Mouse (Mus musculus): ENCODE measurements at regions not wholly inside any gene's neighbourhood (a gene's known extent, or its start where the extent isn't known, plus 50 kb on each side); places are given as distances from the start of the nearest gene placed in this dataset.

DNA sequence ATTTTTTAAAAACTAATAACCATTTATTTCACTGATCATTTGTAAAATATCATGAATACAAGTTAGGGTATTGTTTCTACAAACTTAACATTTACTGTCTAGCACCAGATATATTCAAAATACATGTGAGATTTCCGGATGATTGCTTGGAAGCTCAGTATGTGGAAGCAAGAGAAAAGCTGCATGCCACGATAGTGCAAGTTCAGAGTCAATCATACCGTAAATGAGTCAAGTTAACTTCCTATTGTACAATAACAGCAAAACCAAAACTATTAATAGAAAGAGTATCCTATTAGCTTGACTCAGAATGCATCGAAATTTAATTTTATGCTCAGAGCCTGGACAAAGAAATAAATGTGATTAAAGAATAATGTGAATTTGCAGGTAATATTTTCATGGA, 1284.6 kb upstream of the Cited2 start:
- no peak for DNase-seq

DNA sequence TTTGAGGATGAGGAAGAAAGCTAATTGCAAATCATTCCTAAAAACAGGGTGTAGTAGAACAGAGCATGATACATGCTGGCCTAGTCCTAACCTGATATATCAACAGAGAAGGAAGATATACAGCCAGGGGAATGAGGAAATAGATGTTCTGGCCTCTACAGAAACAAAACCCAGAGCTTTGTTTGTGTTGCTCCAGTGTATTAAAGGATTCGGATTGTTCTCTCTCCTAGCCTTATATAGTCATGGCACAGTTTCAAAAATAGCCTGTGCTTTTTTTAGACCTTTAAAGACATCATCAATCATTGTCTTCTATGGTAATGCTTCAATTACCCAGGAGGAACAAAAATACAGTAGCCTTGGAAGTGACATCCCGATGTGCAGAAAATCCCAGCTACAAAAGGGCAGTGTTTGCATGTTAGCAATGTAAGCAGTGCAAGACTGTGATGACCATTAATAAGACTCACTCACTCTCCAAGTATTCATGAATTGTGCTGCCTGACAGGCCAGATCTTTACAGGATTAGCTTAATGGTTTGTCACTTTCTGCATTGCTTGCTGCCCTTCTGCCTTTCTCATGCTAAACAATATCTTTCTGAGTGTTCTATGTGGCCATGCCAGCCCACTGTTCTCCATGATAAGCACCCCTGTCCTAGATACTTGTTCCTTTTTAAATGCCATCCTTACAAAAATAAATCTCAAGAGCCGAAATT, 1281.9 kb upstream of the Cited2 start:
- DNase-seq: no peak

DNA sequence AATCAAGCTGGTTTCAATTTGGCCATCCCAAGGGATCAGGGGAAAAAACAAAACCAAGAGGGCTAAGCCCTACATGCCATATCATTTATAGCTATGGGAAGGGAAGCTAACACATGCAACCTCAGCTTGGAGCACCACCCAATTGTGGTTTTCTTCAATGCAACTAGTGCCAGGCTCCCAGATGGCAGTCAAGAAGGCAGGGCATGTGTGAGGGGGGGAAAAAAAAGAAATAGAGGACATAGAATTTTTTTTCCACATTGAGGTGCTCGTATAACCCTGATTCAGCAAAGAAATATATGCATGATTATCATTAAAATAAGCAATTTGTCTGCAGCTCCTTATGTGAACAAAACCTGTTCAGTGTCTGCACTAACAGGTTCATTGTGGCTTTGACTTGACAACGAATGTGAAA, 1281.4 kb upstream of the Cited2 start:
- no peak for DNase-seq

DNA sequence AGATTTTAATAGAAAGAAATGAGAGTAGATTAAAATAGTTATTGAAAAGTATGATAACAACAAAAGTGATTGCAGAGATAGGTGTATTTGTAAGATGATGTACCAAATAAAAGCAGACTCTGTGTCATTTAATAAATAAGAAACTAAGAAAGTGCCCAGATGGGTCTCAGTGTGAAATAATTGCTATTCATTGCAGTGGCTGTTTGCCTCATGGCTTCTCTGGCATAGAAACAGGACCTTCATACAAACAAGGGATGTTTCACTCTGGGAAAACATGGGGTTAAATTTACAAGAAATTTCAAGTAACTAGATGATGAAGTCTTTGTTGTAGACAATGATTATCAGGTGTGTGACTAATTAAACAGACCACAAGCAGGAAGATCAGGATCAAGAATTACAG, 1279.1 kb upstream of the Cited2 start:
- DNase-seq: no peak

DNA sequence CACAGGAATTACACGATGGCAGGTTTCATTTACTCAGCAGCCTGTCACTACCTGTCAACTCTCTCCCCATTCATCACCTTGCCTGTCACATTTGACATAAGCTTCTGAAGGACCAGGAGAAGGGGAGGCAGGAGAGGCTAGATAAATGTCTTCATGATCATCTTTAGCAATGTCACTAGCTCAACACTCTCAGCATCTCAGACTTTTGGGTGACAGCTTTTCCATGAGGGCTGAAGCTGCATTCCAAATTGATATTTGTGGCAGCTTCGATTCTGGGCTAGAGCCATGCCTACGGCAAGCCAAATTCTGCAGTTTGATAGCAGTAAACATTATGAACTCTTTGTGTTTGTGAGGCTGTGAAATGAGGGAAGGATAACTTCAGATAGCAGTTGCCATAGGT, 1255.1 kb upstream of the Cited2 start:
- no peak for DNase-seq

DNA sequence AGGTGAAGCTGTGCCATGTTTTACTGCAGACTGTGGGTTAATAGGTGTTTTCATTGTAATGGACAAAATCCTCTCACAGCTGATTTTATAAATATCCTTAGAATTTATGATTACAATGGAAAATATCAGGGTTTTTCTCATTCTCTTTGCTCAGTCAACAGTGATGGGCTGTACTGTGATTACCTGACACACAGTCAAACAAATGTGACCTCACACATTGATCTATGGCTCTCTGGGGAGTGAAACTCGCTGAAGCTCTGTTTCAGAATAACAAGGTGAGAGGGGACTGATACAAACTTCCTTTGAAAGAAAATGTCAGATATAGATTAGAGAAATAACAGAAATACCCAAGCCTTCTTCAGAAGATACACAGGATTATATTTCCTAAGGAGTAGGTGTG, 1253.3 kb upstream of the Cited2 start:
- no peak for DNase-seq

DNA sequence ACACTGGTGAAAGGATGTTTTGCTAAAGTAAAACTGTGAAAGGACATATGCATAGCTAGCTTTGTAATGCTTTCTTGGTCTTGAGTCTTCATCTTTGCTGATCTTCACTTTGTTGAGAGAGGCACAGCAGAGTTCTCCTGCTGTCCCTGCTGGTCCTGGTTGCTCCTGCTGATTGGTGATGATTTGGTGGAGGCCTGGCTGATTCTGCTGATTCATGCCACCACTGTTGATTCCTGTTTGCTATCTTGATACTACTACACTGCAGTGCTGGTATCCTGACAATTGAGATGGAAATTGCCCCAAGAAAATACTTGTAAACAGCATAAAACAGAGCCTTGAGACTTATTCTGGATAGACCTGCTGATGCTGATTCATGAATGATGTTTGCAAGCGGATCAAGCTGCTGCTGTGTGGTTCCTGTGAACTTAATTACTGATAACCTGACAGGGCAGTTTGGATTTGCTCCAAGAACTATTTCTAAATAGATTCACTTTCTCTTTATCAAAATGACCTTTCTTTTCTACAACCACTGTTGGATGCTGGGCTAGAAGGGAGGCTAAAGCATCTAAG, 1249.0 kb upstream of the Cited2 start:
- DNase-seq: no peak

DNA sequence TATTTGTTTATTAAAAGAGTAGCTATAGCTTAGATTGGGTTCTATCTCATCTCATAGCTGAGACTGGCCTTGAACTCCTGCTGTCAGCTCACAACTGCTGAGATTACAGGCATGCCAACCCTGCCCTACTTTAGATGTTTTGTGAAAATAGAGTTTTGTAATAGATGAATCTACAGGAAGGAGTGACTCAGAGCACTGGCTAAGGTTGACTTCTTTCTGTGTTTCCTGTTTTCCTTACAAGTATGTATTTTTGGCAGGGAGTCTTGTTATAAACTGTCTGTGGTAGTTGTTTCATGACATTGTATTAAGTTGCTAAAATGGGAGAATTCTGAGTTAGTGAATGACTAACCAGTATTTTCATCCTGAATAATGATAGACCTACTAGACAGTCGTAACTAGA, 1224.4 kb upstream of the Cited2 start:
- peak; percentile 8 for DNase-seq

DNA sequence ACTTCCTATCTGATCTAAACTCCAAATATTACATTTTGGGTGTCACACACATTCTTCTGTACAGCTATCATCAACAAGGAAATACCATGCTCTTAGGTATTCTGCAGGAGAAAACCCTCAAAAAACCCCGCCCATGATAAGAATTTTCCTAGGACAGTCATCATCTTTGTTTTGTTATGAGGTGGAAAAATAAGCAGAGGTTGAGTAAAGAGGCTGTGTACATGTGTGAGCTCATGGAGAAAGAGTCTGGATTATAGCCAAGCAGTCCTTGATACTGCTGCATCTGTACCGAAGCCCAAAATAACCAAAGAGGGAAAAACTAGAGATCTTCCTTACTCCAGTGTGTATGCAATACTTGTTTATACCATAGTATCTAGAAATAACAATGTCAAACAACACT, 1215.3 kb upstream of the Cited2 start:
- DNase-seq: no peak

DNA sequence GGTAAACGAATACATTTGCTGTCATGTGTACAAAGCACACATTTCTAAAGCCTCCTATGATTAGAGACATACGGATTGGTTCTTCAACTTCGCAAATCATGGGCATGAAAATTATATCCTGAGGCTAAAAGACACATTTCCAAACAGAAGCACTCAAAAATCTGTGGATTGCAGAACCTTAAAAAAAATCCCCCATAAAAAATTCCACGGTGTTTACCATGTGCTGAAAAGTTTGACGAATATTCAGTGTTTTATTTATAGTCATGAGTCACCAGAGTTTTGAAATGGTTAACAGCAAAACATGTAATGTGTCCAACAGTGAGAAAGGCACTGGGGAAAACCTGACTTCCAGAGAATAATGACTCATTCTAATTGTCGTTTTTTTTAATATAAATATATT, 1214.9 kb upstream of the Cited2 start:
- DNase-seq: no peak

DNA sequence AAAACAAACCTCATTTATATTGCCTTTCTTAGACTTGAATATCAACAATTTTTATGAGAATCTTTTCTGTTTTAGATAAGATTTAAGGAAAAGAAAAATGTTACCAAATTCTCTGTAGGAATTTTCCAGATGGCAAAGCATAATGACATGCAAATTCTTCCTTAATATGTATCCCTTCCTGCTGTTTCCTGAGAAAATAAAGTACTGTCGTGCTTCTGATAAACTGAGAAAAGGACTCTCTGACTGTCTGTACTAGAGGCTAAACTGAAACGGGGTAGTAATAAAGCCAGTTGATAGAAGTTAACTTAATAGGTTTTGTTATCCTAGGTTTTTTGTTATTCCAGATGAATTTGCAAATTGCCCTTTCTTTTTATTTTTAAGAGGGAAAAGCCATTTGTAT, 1208.4 kb upstream of the Cited2 start:
- DNase-seq: no peak

DNA sequence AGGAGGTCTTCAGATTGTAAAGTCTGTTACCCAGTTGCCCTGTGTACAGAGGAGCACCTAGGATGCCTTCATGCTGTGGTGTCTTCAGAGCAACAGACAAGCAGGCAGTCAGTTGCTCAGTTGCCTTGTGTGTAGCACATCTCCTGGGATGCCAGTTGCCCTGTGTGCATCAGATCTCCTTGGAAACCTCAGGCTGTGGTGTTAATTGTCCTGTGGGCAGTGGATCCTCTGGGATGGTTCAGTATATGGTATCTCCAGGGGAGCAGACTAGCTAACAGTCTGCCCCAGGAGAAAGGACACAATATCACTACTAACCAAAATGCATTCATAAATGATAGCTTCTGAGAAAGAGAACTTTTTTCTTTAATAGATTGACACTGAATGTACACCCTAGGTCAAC, 1201.1 kb upstream of the Cited2 start:
- DNase-seq: no peak

DNA sequence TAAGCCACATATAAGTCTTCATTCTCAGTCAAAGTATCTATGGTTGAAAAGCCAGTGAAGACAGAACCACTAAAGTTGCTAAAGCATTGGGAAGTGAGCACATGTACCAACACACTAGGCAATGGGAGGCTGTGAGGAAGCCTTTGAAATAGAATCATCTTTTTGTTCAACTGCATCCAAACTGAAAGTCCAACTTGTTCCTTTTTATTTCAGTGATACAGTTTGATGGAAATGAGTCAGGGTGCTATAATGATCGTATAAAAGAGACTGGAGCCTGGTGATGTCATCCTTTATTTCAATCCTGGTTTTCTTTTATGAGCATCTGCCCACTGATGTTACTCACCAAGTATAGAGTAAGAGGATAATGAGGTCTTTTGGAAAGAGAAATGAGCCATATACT, 1198.9 kb upstream of the Cited2 start:
- no peak for DNase-seq

DNA sequence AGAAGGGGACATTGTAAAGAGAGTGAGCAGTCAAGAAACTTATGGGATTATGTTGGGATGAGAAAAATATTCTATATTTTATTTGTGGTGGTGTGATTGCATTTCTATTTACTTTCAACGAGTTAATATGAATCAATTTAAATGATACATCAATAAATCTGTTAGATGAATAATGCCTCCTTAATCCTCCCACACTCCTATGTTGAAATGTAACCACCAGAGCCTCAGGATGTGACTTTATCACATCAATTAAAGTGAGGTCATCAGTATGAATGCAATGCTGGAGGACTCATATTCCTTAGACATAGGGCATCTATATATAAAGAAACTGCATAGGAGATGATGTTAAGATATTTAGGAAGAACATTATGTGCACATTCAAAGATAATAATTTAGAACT, 1195.3 kb upstream of the Cited2 start:
- DNase-seq: no peak

DNA sequence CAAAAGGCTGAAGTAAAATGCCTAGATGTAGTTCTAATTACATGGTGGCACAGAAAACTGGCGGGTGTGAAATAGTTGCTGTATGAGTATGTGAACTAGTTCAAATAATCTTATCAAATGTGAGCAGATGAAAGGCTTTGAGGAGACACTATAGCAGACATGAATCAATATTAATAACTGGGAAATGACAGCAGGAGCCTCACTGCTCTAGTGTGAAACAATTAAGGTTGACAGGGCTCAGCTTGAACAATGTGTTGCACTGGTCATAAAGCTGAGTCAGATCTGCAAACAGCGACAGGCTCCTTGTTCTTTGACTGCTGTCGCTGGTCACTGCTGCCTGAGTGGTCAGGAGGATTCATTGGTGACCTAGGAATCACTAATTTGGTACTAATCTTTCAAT, 1185.4 kb upstream of the Cited2 start:
- no peak for DNase-seq

DNA sequence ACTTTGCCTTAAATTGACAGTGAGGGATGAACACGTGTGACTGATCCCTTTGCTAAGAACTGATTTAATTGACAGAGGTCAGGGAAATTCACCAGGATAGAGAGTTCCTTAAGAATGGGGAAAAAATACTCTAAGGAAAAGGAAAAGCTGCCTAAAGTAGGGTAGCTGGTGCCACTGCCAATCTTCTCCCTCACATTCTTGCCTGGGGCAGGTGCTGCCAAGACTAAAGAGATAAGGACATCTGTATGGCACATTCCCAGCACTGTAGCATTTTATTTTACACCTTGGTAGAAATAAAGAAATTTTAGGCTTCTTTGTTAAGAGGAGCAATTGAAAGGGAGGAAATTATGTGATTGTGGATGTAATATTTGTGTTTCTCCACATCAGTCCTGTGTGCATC, 1184.6 kb upstream of the Cited2 start:
- no peak for DNase-seq

DNA sequence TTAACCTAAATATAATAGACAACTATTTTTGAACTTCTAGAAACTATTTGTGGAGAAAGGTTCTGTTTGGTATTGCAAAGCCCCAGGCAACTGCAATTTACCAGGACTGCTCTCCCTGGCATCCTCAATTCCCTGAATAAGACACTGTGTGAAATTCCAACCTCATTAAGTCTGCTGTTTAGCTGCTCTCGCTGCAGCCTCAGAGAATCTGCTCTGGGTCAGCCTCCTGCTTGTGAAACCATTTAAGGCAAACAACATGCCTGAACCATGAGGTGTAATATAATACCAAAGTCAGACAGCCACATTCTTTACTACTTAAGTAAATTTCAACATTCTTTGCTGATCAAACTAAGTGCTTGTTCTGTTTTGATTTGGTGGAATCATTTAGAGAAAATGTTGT, 1177.6 kb upstream of the Cited2 start:
- no peak for DNase-seq

DNA sequence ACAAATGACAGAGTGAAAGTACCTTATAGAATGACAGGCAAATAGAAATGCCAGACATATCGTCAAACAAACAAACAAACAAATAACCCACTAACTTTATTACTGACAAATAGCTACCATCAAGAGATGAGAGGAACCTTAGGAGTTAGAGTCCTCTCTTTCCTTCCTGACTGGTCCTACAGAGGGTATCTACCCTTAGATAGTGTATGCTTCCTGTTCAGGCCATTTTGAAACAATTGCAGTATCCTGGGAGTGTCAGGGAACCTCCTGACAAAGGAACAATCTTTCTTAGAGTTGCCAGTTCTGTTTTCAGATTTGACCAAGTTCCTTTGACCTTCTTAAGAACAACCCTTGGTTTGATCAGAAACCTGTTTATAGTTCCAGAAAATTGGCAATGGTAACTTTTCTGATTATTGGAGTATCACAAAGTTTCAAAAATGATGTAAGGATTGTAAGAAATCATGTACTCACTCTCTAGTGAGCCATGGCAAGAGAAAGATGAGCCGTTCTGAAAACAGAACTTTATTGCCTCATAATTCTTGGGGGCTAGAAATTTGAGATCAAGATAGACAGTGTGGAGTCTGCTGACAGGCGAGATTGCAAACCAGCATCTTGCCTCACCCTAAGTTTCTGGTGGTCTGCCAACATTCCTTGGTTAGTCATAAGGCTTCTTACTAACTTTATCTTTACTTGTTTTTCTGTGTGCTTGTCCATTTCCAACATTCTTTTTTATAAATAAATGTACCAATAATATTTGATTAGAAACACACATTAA, 1170.0 kb upstream of the Cited2 start:
- peak; percentile 53 for DNase-seq

DNA sequence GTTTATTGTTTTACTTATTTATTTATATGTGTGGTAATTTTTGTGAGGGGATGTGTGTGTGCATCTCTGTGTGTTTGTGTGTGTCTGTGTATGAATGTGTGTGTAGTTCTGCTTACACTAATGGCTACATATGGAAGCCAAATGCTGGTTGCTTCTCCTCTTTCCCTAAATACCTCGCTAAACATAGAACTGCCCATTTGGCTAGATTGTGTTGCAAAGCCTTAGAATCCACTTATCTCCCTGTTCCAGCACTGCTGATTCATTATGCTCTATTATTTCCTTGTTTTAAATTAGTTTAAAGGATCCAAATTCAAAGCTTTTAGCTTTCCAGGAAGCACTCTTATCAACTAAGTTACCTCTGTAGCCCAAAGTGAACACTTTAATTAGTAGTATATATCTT, 1148.5 kb upstream of the Cited2 start:
- no peak for DNase-seq

DNA sequence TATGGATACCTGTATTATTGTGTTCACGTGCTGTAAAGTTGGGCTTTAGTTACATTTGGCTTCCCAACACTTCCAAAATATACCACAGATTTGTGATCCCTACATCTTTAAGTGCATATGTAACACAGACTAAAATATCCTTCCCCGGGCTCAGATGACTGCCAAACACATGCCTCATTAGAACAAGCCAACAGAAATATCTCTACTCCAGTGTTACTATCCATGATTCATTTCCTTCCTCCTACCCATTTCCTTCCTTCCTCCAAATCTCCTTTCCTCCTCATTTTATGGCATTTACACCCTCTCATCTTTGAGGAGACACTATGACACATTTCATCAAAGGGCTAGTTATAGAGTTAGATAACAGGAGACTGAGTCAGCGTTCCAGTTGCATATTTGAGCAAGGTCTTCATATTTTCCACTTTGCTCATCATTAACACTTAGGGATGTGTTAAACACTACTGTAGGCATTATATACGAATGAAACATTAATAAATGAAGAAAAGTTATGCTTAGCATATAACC, 1144.4 kb upstream of the Cited2 start:
- no peak for DNase-seq

DNA sequence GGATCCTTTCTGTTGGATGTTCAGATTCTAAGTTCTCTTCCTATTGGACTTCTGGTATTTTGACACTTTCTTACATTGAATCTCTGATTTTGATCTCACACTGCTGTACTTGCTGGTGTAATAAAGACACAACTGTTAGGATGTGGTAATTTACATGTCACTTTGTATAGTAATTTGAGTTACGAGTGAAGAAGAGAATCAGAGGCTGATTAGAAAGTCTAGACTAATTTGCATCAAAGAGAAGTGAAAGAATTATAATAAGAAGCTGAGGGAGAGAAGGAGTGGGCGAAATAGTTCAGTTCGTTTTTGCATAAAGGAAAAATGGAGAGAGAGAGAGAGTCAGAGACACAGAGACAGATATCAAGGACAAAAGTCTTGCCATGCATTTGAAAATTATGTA, 1142.8 kb upstream of the Cited2 start:
- DNase-seq: no peak

DNA sequence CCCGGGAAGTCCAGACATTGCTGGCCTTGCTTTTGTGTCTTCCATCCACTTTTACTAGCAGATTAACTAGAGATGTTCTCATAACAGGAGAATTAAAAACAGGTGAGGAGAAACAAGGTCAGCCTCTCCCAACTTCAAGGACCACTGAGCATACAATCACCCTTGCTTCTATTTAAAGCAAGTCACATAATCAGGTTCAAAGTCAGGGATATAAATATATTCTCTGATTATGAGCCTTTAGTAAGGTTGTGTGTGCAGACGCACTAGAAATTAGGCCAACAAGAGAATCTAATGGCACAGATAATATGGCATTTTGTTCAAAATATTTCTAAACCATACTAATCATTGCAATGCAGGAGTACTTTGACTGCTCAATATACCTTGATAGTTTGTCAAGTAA, 1134.2 kb upstream of the Cited2 start:
- no peak for DNase-seq

DNA sequence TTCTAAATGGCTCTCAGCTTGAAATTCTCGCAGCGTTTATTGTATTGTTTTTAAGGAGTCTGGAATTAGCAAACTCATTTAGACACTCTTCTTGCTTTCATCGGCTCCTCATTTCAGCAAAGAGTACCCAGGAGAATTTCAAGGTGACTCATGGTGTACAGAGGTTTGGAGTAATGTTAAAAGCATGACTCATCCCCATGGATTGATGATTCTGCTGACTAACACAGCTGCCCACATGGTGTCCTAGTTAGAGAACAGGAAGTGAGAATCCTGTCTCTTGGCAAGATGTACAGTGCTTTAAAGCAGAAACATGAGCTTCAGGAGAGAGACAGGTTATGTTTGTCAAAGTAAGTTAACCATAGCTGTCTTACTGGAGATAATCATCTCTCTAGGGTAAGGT, 1133.6 kb upstream of the Cited2 start:
- peak; percentile 31 for DNase-seq

DNA sequence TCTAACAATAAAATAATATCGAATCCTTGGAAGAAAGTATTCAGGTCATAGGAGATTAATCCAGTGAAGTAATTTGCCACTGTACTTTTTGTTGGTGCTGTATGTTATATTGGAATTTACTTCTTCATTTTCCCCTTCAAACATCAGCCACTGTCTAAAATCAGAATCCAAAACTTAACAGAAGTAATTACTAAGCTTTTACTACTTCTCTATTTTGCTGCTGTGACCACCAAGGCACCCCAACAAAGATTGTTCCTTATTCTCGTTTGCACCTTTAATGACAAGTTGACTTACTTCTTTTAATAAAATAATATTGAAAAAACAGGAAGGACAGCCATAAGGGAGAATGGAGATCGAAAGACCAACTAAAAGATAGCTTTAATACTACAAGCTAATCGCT, 1130.1 kb upstream of the Cited2 start:
- DNase-seq: no peak

All from adrenal gland, postnatal 14 days (tissue).